ENCODE assay signal across 7 mouse cellular contexts in genomic region chr4:128962926-128963290, GRCm38 (mm10). TPM values are rescaled to one million over a fixed set of nuclear protein-coding genes. Genes with fewer than 3 reads are reported as not detected.
DNase-seq lines count a peak whose midpoint lies in the region; ATAC-seq and TF ChIP-seq lines count a peak whose summit lies in the region.

No protein-coding gene starts in this region.

- H3K36me3 ChIP-seq in lung, embryonic 14.5 days (ENCODE audit: insufficient read depth) = no peaks in the 10 kb centered on the region
- no peaks in the 10 kb centered on the region for H3K36me3 ChIP-seq in forebrain, embryonic 11.5 days (ENCODE audit: control insufficient read depth, insufficient read depth, low read length)
- no peaks in the 10 kb centered on the region for H3K36me3 ChIP-seq in limb, embryonic 12.5 days

- no peak overlapping the region for H3K27ac ChIP-seq in lung, embryonic 14.5 days (ENCODE audit: low read depth)
- H3K27ac ChIP-seq in forebrain, embryonic 11.5 days (ENCODE audit: low read depth, low read length) = no peak overlapping the region
- no peak overlapping the region for H3K27ac ChIP-seq in limb, embryonic 12.5 days
- H3K27ac ChIP-seq in olfactory bulb, adult 2 months (ENCODE audit: insufficient read depth, low read depth, low read length) = no peak overlapping the region

- no peak for TF ChIP-seq CTCF in lung, embryonic 14.5 days (IDR thresholded peaks at IDR 0.05; ENCODE audit: low read depth)
- TF ChIP-seq CTCF in olfactory bulb, adult 2 months (IDR thresholded peaks at IDR 0.05; ENCODE audit: insufficient read depth, low read depth, low read length) = no peak

- TF ChIP-seq POLR2A in olfactory bulb, adult 2 months (IDR thresholded peaks at IDR 0.05; ENCODE audit: insufficient read depth, low read depth, low read length) = no peak

- peaks cover 13% of the 10 kb centered on the region for H3K4me1 ChIP-seq in lung, embryonic 14.5 days (ENCODE audit: insufficient read depth)
- H3K4me1 ChIP-seq in forebrain, embryonic 11.5 days (replicated peaks; ENCODE audit: control insufficient read depth, insufficient read depth, low read length) = peaks cover 7% of the 10 kb centered on the region; the same call in 1 of the 2 replicates
- H3K4me1 ChIP-seq in limb, embryonic 12.5 days (replicated peaks) = peaks cover 24% of the 10 kb centered on the region
- H3K4me1 ChIP-seq in olfactory bulb, adult 2 months (ENCODE audit: control insufficient read depth, insufficient read depth, low read length) = peaks cover 34% of the 10 kb centered on the region

- H3K4me2 ChIP-seq in lung, embryonic 14.5 days = peak overlapping the region; percentile 90
- H3K4me2 ChIP-seq in forebrain, embryonic 11.5 days (ENCODE audit: low read depth, low read length, severe bottlenecking) = peak overlapping the region; percentile 91
- peak overlapping the region; percentile 91 for H3K4me2 ChIP-seq in limb, embryonic 12.5 days

- no peaks in the 10 kb centered on the region for H3K9me3 ChIP-seq in lung, embryonic 14.5 days (ENCODE audit: low read depth, low read length)
- H3K9me3 ChIP-seq in forebrain, embryonic 11.5 days (ENCODE audit: control insufficient read depth, low read length) = no peaks in the 10 kb centered on the region
- no peaks in the 10 kb centered on the region for H3K9me3 ChIP-seq in limb, embryonic 12.5 days

- DNase-seq in lung, embryonic 14.5 days = no peak
- DNase-seq in lung, postnatal 36 days = no peak
- DNase-seq in forebrain, embryonic 11.5 days (ENCODE audit: low spot score) = no peak
- DNase-seq in layer of hippocampus, postnatal 14 days (ENCODE audit: low spot score in 2 of 2) = no peak
- no peak for DNase-seq in urinary bladder, postnatal 4 days (ENCODE audit: low spot score in 2 of 2)

- no peaks in the 10 kb centered on the region for H3K27me3 ChIP-seq in lung, embryonic 14.5 days (ENCODE audit: insufficient read depth, low read length)
- H3K27me3 ChIP-seq in forebrain, embryonic 11.5 days (ENCODE audit: control insufficient read depth, insufficient read depth, low read length) = peaks cover 5% of the 10 kb centered on the region
- H3K27me3 ChIP-seq in limb, embryonic 12.5 days = peaks cover 10% of the 10 kb centered on the region

- peak; percentile 21; the same call in 1 of the 2 replicates for ATAC-seq in lung, embryonic 14.5 days (ENCODE audit: insufficient read depth)
- no peak for ATAC-seq in forebrain, embryonic 11.5 days (replicated peaks; ENCODE audit: low FRiP score)
- no peak for ATAC-seq in limb, embryonic 12.5 days (ENCODE audit: insufficient number of reproducible peaks, insufficient read depth, low FRiP score, low TSS enrichment, low read depth)

- H3K4me3 ChIP-seq in lung, embryonic 14.5 days (ENCODE audit: low read depth, low read length) = peak overlapping the region; percentile 71
- peak overlapping the region; percentile 69 for H3K4me3 ChIP-seq in forebrain, embryonic 11.5 days (ENCODE audit: low read depth, low read length)
- H3K4me3 ChIP-seq in limb, embryonic 12.5 days (replicated peaks) = peak overlapping the region; percentile 75
- peak overlapping the region; percentile 93 for H3K4me3 ChIP-seq in olfactory bulb, adult 2 months (ENCODE audit: insufficient read depth, low read depth, low read length)

- WGBS in lung, embryonic 14.5 days = 3% methylated on average over 9 of the region's 9 CpGs
- 7% methylated on average over 9 of the region's 9 CpGs for WGBS in forebrain, embryonic 11.5 days
- 8% methylated on average over 9 of the region's 9 CpGs for WGBS in limb, embryonic 12.5 days
- 2% methylated on average over 9 of the region's 9 CpGs for WGBS in olfactory bulb, adult 2 months

- H3K9ac ChIP-seq in lung, embryonic 14.5 days = peak overlapping the region; percentile 43; the same call in 1 of the 2 replicates
- H3K9ac ChIP-seq in forebrain, embryonic 11.5 days (ENCODE audit: low read length) = peak overlapping the region; percentile 83
- H3K9ac ChIP-seq in limb, embryonic 12.5 days (replicated peaks) = peak overlapping the region; percentile 12; the same call in 1 of the 2 replicates

RNA-seq across cellular contexts. Expression of gene Azin2, which starts 0.7 kb away (rescaled TPM):
- 17.6 and 21.2 TPM in 2 replicates for polyA plus RNA-seq in lung, embryonic 14.5 days (2014; fragmentation: Nextera tagmentation; extraction: Ambion mirVana)
- polyA plus RNA-seq in forebrain, embryonic 11.5 days (2014; fragmentation: Nextera tagmentation; extraction: Ambion mirVana) = 11.5 TPM in 2 replicates
- polyA plus RNA-seq in limb, embryonic 12.5 days (2016; fragmentation: Nextera tagmentation; extraction: Ambion mirVana) = 22.4 and 26.0 TPM in 2 replicates
- polyA plus RNA-seq in olfactory bulb, adult 2 months (2012; ENCODE audit: insufficient read depth, insufficient read length, low replicate concordance, missing spikeins) = not detected in 2 replicates
- total RNA-seq in layer of hippocampus, postnatal 14 days (2021) = 10 to 100 TPM; 31.1 to 33.6 TPM

RNA-seq across cellular contexts. Expression of gene Ak2, which starts 28.9 kb away (rescaled TPM):
- polyA plus RNA-seq in lung, embryonic 14.5 days (2014; fragmentation: Nextera tagmentation; extraction: Ambion mirVana) = 138 and 148 TPM in 2 replicates
- 173 and 174 TPM in 2 replicates for polyA plus RNA-seq in forebrain, embryonic 11.5 days (2014; fragmentation: Nextera tagmentation; extraction: Ambion mirVana)
- 205 and 213 TPM in 2 replicates for polyA plus RNA-seq in limb, embryonic 12.5 days (2016; fragmentation: Nextera tagmentation; extraction: Ambion mirVana)
- 173 TPM in 1 of 2 replicates, not detected in the other for polyA plus RNA-seq in olfactory bulb, adult 2 months (2012; ENCODE audit: insufficient read depth, insufficient read length, low replicate concordance, missing spikeins)
- 10 to 100 TPM; 26.1 to 28.8 TPM for total RNA-seq in layer of hippocampus, postnatal 14 days (2021)

Comparison
In these comparisons a context has a peak if more than half of its experiments do, and no peak if none do; other contexts are left out.
1. H3K9ac ChIP-seq: peak in every context shown above with its lines; median percentile 83 in forebrain, embryonic 11.5 days; 43 in lung, embryonic 14.5 days; 12 in limb, embryonic 12.5 days.
2. RNA of gene Azin2, which starts 0.7 kb away (polyA plus RNA-seq): 22.4 to 26.0 TPM in limb, embryonic 12.5 days, 17.6 to 21.2 TPM in lung, embryonic 14.5 days and 11.5 TPM in forebrain, embryonic 11.5 days; not detected in olfactory bulb, adult 2 months; every median in the first group is over 10 times any median in the second.
3. Peak in every context shown above with its lines, with median percentiles within 50 percentile points of each other: H3K4me2 ChIP-seq and H3K4me3 ChIP-seq.